Mouse (Mus musculus): ENCODE measurements around the gene Dlg2.

GRCm38 (mm10) chr7:91876831-91877230 lies 1400.4 kb downstream of the Dlg2 start:
- TF ChIP-seq POLR2A (IDR thresholded peaks at IDR 0.05; ENCODE audit: borderline replicate concordance, extremely low read depth, low read depth, low read length), result no peak
- TF ChIP-seq CTCF (IDR thresholded peaks at IDR 0.05; ENCODE audit: insufficient read depth, low read length), result no peak
